Mouse (Mus musculus) leukemia stem cell, adult 10-12 weeks (primary cell): ENCODE data around the gene Iqcf1. TPM values are rescaled to one million over a fixed set of nuclear protein-coding genes. Genes with fewer than 3 reads are reported as not detected.

ENCODE experiments used
- polyA plus RNA-seq: library from polyadenylated mRNA; stranded (reverse); fragments of >175 nt; gene quantifications from 2 replicates; pipeline ENCODE4 v1.2.3, GENCODE M21; 2012; ENCODE audit warnings: low replicate concordance

Gene Iqcf1
- not detected in 2 replicates for polyA plus RNA-seq

DNA sequence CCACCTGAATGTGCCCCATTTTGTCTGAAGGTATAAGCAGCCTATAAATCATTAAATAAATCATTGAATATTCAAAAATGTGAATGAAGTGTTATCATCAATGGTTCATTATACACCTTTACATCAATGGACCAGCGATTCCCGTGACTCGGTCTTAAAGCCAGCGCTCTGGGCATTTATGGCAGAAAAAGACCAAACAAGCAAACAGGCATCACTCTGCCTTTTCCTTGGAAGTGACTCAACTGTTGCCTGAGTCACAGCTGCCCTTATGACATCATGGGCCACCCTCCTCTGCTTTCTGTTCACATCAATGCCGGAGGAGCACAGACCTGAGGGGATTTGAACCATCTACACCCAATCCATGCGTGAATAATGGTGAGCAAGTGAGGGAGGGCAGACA, at the start of gene Iqcf1:
TSS of gene Iqcf1 (plus strand) at position 301 of the 400 bp plus-strand sequence.

DNA sequence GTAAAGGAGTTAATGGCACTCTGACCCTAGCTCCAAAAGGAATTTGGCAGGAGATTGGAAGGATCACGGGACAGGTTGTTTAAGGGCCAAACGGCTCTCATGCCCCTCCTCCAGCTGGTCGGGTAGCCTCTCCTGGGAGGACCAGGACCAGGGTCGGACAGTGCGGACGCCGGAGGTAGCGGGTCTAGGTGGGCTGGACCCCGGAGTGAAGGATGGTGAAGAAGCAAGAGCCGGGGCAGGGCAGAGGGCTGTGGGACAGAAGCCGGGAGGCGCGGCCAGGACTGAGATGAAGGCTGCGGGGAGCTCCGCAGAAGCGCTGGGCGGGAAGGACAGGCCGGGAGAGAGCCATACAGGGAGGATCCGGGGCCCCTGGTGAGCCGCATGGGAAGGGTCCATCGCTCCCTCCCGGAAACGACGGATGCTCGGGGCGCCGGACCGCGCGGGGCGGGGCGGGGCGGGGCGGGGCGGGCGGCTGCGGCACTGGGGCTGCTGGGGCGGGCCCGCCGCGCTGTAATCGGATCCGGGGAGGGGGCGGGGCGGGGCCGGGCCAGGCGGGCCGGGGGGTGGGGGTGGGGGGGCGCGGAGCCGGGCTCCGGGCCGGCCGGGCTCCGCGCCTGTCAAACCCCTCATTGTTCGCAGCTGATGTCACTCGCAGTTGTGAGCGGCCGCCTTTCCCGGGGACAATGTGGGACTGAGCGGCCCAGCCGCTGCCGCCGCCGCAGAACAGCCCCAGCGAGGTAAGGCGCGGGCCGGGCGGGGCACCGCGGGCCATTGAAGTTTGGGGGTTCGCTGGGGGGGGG, 46.3 kb upstream of the Iqcf1 start, which contains the start of gene Pcbp4:
TSS of gene Pcbp4 (plus strand) at position 21 of the 800 bp plus-strand sequence.

DNA sequence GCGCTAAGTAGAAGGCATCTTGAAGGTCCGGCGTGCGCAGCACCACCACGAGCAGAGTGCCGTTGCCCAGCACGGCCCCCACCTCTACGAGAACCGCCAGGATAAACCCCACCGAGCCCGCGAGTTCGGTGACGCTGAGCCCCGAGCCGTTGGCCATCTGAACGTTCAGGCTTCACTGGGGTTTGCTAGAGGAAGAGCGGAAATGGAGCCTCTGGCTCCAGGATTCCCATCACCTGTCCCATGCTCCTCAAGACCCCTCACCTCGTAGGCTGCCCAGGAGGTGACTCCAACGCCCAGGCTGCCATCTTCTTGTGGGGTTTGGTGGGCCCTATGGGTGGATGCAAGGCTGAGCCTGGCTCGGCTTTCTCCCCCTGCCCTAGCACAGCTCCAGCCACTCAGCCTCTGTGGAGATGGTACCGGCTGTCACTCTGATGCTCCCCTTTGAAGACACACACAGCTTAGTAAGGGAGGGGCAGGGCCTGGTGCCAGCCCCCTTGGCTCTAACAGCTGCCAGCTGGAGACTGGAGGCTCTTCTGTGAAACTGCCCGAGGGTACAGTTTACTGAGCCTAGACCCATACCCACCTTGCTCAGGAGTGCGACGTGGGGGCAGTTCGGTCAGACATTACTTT, 34.1 kb upstream of the Iqcf1 start, which contains the start of gene Gpr62:
TSS of gene Gpr62 (minus strand) at position 368 of the 630 bp plus-strand sequence.

DNA sequence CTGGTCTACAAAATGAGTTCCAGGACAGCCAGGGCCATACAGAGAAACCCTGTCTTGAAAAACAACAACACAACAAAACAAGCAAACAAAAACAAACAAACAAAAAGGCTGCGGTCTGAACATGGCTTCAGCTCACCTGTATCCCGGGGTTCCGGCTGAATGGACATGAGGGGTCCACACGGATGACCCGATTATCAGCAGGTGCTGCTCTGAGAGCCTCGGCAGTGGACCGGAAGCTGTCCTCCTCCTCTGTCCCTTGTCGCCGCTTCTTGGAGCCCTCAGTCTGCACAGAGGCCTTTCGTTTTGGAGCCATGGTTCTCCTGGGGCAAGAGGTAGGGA, 24.1 kb upstream of the Iqcf1 start, which contains the start of gene Rrp9:
TSS of gene Rrp9 (plus strand) at position 301 of the 339 bp plus-strand sequence.

DNA sequence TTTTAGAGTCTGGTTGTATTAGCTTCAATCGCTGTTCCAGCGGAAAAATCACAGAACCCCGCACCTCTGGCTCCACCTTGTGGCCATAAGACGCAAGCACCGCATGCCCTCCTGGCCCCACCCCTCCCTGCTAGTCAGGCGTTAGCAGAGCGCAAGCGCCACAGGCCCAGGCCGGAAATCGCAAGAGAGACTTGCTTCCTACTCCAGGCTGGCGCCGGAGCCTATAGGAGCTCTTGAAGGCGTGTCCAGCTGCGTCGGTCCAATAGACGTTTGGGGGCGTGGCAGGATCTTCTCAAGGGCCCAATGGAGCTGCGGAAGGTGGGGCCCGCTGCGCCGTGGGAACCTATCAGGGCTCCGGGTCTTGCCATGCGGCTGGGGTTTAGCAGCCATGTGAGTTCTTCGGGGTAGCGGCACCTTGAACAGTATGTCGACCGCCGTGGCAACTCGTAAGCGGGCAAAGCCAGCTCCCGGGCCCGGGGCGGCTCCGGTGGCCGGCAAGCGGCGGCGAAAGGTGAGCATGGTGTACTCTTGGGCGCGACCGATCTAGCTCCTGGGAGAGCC, 22.8 kb upstream of the Iqcf1 start, which contains the start of gene Parp3:
TSS of gene Parp3 (minus strand) at position 26 of the 561 bp plus-strand sequence.

DNA sequence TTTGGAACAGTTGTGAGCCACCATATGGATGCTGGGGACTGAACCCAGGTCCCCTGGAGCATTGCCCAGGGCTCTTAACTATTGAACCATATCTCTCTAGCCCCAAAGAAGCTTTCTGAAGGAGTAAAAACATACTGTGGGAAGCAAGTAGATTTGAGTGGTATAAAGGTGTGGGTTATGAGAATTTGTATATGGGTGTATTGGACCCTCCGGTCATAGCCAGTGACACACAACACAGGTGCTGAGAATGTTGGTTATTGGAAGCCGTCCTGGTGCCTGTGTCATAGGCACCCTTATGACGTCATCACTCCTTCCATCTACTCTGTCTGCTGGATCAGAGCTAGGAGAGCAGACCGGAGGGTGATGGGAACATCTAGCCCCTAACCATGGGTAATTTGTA, 14.5 kb downstream of the Iqcf1 start, which contains the start of gene Iqcf5:
TSS of gene Iqcf5 (plus strand) at position 301 of the 400 bp plus-strand sequence.

Other genes starting within 250 kb of the Iqcf1 start
- gene Poc1a, start 218.9 kb upstream of the Iqcf1 start, polyA plus RNA-seq = 2.0 and 6.9 TPM in 2 replicates
- 13.9 and 19.2 TPM in 2 replicates for gene Dusp7, start 131.3 kb upstream of the Iqcf1 start, polyA plus RNA-seq
- gene Rpl29, start 70.5 kb upstream of the Iqcf1 start, polyA plus RNA-seq = 53.8 and 70.0 TPM in 2 replicates
- 7.9 and 24.2 TPM in 2 replicates for gene Acy1, start 61.6 kb upstream of the Iqcf1 start, polyA plus RNA-seq
- 0.25 and 3.2 TPM in 2 replicates for gene Abhd14b, start 52.5 kb upstream of the Iqcf1 start, polyA plus RNA-seq
- gene Abhd14a, start 52.3 kb upstream of the Iqcf1 start, polyA plus RNA-seq = 6.5 and 44.6 TPM in 2 replicates
- 17.0 and 27.3 TPM in 2 replicates for gene Pcbp4, start 46.7 kb upstream of the Iqcf1 start, polyA plus RNA-seq
- 0.08 TPM in 1 of 2 replicates, not detected in the other for gene Gpr62, start 34.0 kb upstream of the Iqcf1 start, polyA plus RNA-seq
- 642 and 1,004 TPM in 2 replicates for gene Rrp9, start 24.0 kb upstream of the Iqcf1 start, polyA plus RNA-seq
- 12.2 and 22.5 TPM in 2 replicates for gene Parp3, start 23.0 kb upstream of the Iqcf1 start, polyA plus RNA-seq
- not detected in 2 replicates for gene Iqcf5, start 14.6 kb downstream of the Iqcf1 start, polyA plus RNA-seq
- not detected in 2 replicates for gene Iqcf3, start 61.7 kb downstream of the Iqcf1 start, polyA plus RNA-seq
- not detected in 2 replicates for gene Iqcf4, start 71.0 kb downstream of the Iqcf1 start, polyA plus RNA-seq
- not detected in 2 replicates for gene Iqcf6, start 126.6 kb downstream of the Iqcf1 start, polyA plus RNA-seq
- not detected in 2 replicates for gene Grm2, start 156.1 kb downstream of the Iqcf1 start, polyA plus RNA-seq
- 54.6 and 67.6 TPM in 2 replicates for gene Tex264, start 186.0 kb downstream of the Iqcf1 start, polyA plus RNA-seq